Mouse (Mus musculus): Measurements from ENCODE around the gene Frem1.
A peak's percentile ranks its signal among the peaks of the same experiment; 100 is the strongest.

The Frem1 gene

DNA sequence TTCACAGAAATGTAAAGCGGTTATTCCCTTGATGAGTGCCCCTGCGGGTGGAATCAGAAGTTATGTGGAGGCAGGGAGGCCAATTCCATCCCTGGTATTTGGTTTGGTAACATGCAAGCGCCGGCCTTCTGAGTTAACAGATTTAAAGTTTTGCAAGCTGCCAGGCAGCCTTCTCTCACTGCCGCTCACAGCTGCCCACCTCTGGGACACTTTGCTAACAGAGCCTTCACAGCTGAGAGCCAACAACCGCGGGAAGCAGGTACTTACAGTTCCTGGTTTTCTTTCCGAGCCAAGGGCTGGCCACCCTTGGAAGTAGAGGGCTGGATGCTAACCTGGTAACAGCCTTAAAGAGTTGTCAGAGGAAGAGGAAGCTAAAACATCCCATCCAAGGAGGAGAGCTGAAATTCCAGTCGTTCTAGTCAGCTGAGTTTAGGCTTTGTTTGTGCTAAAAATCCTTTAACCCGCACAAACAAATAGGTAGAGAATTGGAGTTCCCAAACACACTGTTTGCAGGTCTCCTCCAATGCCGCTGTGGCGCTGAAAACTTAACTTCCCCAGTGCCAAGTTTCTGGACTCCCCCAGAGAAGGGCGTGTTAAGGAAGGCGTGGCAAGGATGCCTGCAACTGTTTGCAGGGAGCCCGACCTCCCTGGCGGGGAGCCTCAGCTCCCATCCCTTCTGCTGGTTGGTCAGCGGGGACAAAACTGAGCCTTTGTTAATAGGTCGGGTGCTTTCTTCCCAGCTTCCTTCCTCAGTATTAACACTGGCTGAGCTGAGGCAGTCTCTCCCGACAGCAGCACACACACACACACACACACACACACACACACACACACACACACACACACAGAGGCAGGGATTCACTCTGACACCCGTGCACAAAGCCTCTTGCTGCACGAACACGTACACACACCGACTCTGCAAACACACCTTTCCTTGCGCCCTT lies at the start of gene Frem1:
Gene Frem1 (minus strand): TSS at position 706 of the 944 bp plus-strand sequence.
- DNase-seq (ENCODE audit: low spot score in 2 of 2) = peak in 1 of 2 experiments; percentile 11

DNA sequence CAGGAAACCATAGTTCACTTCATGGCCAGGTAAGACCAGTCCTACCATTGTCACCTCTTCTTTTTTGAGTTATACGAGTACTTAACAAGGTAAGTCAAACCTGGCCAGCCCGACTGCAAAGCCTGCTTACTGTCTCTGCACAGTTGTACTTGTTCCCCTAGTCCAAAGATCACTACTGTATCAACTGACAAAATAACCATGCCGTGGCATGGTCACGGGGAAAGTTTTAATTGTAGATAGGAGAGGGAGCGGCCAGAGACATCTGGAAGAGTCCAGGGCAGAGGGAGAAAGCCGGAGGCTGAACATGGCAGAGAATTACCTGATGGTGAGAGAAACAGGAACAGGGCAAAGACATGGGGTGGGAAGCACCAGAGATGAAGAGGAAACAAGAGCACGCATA lies 46.9 kb upstream of the Frem1 start:
- DNase-seq (ENCODE audit: low spot score in 2 of 2) = no peak

DNA sequence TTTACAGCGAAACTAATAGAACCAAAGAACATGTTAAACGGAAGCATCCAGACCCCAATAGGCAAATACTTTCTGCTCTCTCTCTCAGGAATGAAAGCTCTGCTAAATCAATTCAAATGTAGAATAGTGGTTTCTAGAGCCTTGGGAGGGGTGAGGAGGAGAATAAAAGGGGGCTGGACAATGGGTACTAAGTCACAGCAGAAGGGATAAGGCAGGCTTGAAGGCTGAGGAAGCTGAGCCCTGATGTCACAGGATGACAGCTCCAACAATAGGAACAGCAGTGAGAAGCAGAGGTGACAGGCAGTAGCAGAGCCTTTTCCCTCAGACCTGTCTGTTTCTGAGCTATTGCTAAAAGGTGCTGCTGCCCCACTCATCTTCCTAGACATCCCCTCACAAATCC lies 41.8 kb upstream of the Frem1 start:
- DNase-seq (ENCODE audit: low spot score in 2 of 2) = no peak

DNA sequence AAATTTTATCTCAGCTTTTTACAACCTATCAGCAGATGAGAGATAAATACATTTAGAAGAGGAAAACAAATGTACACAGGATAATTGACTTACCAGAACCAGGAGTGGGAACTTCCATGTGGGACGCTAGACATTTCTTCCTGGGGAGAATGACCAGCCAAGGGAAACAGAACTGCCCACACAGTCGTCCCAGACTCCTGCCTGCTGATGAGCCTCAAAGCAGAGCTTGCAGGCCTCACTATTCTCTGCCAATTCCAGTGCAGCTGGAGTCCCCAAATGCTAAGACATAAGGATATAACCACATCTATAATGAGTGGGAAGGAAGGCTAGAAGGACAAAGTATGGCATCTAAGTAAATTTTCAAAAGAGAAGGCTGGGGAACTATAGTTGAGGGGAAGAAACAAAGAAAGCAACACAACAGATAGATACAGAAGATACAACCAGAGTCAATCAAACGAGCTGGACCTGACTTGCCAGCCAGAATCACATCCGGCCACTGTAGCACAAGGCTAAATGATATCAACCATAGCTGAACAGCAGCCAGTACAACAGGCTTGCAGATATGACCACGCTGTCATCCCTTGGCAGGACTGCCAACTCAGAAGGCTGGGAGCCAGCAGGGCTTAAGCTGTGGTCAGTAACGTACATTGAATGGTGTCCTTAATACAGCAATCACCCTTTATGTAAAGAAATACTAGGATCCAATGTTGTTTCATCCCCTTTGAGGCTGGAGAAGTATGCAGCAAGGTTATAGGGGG lies 38.7 kb upstream of the Frem1 start:
- no peak for DNase-seq (ENCODE audit: low spot score in 2 of 2)

GRCm38 (mm10) chr4:83080364-83081174 lies 28.4 kb upstream of the Frem1 start:
- no peak for DNase-seq (ENCODE audit: low spot score in 2 of 2)

DNA sequence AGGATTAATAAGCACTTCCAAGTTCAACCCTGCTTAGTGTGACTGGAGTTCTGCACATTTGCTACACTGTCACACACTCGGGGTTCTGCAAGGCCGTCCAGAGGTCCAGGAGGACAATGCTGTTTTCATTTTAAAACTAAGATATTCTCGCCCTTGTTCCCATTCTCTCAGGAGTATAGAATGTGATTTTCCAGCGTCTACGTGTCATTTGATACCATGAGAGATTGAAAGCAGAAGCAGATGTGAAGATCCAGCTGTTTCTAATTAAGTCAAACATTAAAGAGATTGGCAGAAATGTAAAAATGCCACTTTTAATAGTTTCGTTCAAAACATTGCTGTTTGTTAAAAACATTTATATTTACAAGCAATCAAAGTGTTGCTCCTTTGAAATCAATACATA lies 12.1 kb upstream of the Frem1 start:
- DNase-seq (ENCODE audit: low spot score in 2 of 2) = no peak

- no peak for DNase-seq (ENCODE audit: low spot score in 2 of 2)
Measured at GRCm38 (mm10) chr4:83061564-83061963, 9.4 kb upstream of the Frem1 start.

GRCm38 (mm10) chr4:83058617-83059016 lies 6.5 kb upstream of the Frem1 start:
- DNase-seq (ENCODE audit: low spot score in 2 of 2) = no peak

DNA sequence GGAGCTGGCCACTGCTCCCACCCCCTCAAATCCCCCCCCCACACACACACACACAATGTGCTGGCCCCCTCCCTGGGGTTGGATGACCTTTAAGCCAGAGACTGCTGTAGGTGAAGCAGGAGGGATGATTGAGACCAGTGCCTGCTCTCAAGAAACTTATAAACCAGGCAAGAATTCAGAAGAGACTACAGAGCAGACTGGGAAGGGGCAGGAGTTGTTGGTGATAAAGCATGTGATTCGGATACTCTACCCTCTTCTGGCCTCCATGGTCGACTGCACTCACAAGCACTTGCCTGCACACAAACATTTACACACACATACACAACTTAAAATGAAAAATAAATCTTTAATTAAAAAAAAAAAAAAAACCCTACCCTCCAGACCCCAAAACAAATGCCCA lies 6.0 kb upstream of the Frem1 start:
- no peak for DNase-seq (ENCODE audit: low spot score in 2 of 2)

GRCm38 (mm10) chr4:83056496-83056895 lies 4.4 kb upstream of the Frem1 start:
- no peak for DNase-seq (ENCODE audit: low spot score in 2 of 2)

GRCm38 (mm10) chr4:83055444-83055843 lies 3.3 kb upstream of the Frem1 start:
- no peak for DNase-seq (ENCODE audit: low spot score in 2 of 2)

DNA sequence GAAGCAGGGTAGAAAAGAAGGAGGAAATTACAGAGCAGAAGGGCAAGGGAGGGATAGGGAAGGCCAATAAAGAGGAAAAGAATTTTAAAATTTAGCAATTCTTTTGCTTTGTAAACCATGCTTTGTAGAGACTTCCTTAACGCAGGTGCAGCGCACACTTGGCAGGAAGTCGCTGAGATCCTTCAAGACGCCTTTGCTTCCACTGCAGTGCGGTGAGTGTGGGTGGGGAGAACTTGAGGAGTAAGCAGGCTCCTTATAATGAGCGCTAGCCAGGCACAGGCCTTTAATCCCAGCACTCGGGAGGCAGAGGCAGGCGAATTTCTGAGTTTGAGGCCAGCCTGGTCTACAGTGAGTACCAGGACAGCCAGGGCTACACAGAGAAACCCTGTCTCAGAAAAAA lies 1.1 kb upstream of the Frem1 start:
- no peak for DNase-seq (ENCODE audit: low spot score in 2 of 2)

DNA sequence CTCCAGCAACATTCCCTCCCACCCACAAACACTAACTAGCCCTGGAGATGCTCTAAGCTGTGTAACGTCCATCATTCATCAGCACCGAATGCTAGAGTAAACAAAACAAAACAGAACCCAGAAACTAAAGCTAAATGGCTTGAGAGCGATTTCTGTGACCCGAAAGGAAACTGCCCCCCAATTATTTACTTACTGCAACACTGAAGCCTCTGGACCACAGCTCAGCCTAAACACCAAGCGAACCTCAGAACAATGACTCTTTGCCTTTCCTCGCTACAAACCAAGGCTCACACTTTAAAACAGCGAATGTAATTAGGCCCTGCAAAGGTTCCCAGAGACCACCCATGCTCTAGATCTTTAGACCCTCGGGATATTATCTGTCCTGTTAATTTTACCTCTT lies 963 bp downstream of the Frem1 start:
- DNase-seq (ENCODE audit: low spot score in 2 of 2) = no peak

GRCm38 (mm10) chr4:83050151-83050796 lies 1.9 kb downstream of the Frem1 start:
- DNase-seq (ENCODE audit: low spot score in 2 of 2) = no peak

- no peak for DNase-seq (ENCODE audit: low spot score in 2 of 2)
Measured at GRCm38 (mm10) chr4:83049288-83049687, 2.9 kb downstream of the Frem1 start.

- DNase-seq (ENCODE audit: low spot score in 2 of 2) = no peak
Measured at GRCm38 (mm10) chr4:83048561-83048960, 3.6 kb downstream of the Frem1 start.

DNA sequence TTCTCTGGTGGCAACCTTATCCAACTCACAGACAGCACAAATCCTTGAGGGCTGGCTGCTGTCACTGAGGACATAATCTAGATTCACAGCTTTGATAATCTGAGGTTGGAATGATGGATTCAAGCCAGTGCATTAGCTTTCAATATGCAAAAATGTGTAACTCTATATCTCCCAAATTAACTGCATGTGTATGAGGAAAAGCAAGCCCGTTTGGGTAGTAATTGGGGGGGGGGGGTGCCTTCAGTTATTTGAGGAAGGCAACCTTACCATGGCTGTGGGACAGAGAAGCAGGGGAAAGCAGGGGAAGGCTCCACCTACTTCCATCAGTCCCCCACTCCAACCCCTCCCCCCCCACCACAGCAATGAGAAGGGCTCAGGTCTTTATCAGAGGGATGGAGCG lies 5.3 kb downstream of the Frem1 start:
- DNase-seq (ENCODE audit: low spot score in 2 of 2) = no peak

- no peak for DNase-seq (ENCODE audit: low spot score in 2 of 2)
Measured at GRCm38 (mm10) chr4:83046069-83046468, 6.1 kb downstream of the Frem1 start.

DNA sequence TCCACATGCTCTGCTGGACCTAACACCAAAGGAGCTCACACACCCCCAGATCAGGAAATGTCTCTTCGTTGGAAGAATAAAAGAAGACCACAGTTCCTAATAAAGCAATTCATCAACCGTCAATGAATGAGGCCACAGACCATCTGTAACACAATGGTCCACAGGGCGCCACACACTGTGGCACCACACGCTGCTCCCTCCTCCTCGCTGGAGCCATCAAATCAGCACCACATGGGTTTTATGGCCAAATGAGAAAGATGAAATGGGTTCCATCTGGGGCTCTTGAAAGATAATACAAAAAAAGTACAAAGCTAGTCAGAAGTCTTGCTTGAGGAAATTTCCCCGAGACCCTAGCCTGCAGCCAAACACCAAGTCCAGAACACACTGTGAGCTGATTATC lies 6.9 kb downstream of the Frem1 start:
- no peak for DNase-seq (ENCODE audit: low spot score in 2 of 2)

- no peak for DNase-seq (ENCODE audit: low spot score in 2 of 2)
Measured at GRCm38 (mm10) chr4:83040780-83041179, 11.4 kb downstream of the Frem1 start.

GRCm38 (mm10) chr4:83032780-83033179 lies 19.4 kb downstream of the Frem1 start:
- DNase-seq (ENCODE audit: low spot score in 2 of 2) = no peak

DNA sequence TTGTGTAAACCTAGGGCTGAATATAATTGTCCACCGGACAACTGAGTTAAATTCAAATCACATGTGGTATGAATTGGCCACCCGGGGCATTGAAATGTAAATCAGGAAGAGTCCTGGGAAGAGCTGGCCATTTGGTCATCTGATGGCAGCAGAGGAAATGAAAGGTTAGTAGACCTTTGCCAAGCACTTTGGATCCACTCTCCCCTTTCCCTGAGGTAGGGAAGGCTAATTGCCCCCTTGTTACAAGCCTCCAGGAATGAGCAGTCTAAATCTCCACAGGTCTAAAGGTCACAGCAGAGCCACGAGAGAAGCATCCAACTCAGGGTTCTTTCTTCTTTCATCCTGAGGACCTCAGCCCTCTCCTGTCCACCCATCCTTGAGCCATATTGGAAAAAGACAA lies 20.5 kb downstream of the Frem1 start:
- no peak for DNase-seq (ENCODE audit: low spot score in 2 of 2)

Data from right cerebral cortex, adult 2 months (tissue).